17 mouse cellular contexts compared by ENCODE assay signal in genomic region chr10:71381471-71382033, GRCm38 (mm10). TPM values are rescaled to one million over a fixed set of nuclear protein-coding genes. Genes with fewer than 3 reads are reported as not detected.
DNase-seq lines count a peak whose midpoint lies in the region; ATAC-seq and TF ChIP-seq lines count a peak whose summit lies in the region.
"Had no signal": no experiment of that assay in that cellular context is flagged by ENCODE, and none has a peak within 500 bp of the region (broad histone marks: within the 10 kb centered on the region; RNA-seq: fewer than 3 reads in every experiment).

No protein-coding gene starts in this region.

- H3K4me1 ChIP-seq in ES-E14 (ENCODE audit: control insufficient read depth in 2 of 2, insufficient read depth in 2 of 2, low read length in 2 of 2, poor library complexity in 1 of 2) = no peaks in the 10 kb centered on the region; a peak in 1 of 4 replicates
- H3K4me1 ChIP-seq in kidney, embryonic 14.5 days (ENCODE audit: control insufficient read depth, insufficient read depth, low read length) = peaks cover 29% of the 10 kb centered on the region
- H3K4me1 ChIP-seq: liver, embryonic 15.5 days; midbrain, embryonic 12.5 days; neural tube, embryonic 13.5 days had no signal

- H3K9me3 ChIP-seq in ES-E14 (ENCODE audit: control insufficient read depth, insufficient read depth, low read depth, low read length) = no peaks in the 10 kb centered on the region
- H3K9me3 ChIP-seq in kidney, embryonic 14.5 days (ENCODE audit: control insufficient read depth, low read length) = no peaks in the 10 kb centered on the region
- H3K9me3 ChIP-seq: liver, embryonic 15.5 days; midbrain, embryonic 12.5 days; neural tube, embryonic 13.5 days had no signal

- ATAC-seq in kidney, embryonic 14.5 days (ENCODE audit: low FRiP score, low TSS enrichment) = 0 out of 2 replicates have a peak, but pooled peaks have one; percentile 40
- ATAC-seq: lung, postnatal 0 days had no signal

- 0 out of 2 replicates have a peak overlapping the region, but pooled peaks have one; percentile 29 for H3K27ac ChIP-seq in ES-E14 (ENCODE audit: insufficient read depth, low read depth, low read length, poor library complexity, severe bottlenecking)
- H3K27ac ChIP-seq in kidney, embryonic 14.5 days (ENCODE audit: low read depth, low read length) = 0 out of 2 replicates have a peak overlapping the region, but pooled peaks have one; percentile 67
- H3K27ac ChIP-seq: liver, embryonic 15.5 days; midbrain, embryonic 12.5 days; neural tube, embryonic 13.5 days had no signal

- H3K4me3 ChIP-seq in ES-E14 (ENCODE audit: insufficient read depth in 1 of 2, low read depth in 1 of 2, low read length in 2 of 2, poor library complexity in 1 of 2, severe bottlenecking in 1 of 2) = peak overlapping the region; percentile 12 to 21; a peak in 3 of 4 replicates
- H3K4me3 ChIP-seq in kidney, embryonic 14.5 days (ENCODE audit: low read length) = no peak overlapping the region
- H3K4me3 ChIP-seq: liver, embryonic 15.5 days; midbrain, embryonic 12.5 days; neural tube, embryonic 13.5 days had no signal

- no peak overlapping the region for H3K4me2 ChIP-seq in kidney, embryonic 14.5 days (replicated peaks; ENCODE audit: low read depth, low read length)
- H3K4me2 ChIP-seq: liver, embryonic 15.5 days; midbrain, embryonic 12.5 days; neural tube, embryonic 13.5 days had no signal

- no peaks in the 10 kb centered on the region for H3K27me3 ChIP-seq in kidney, embryonic 14.5 days (ENCODE audit: control insufficient read depth, insufficient read depth, low read length)
- H3K27me3 ChIP-seq: liver, embryonic 15.5 days; midbrain, embryonic 12.5 days; neural tube, embryonic 13.5 days had no signal

- in situ Hi-C loops in ES-E14 (cut with MboI; ENCODE audit: low sequenced_read_pairs in 2 of 2, unreplicated experiment in 2 of 2) = no loop called here

- peaks cover 30% of the 10 kb centered on the region for H3K36me3 ChIP-seq in ES-E14 (ENCODE audit: control insufficient read depth, insufficient read depth, low read length, poor library complexity, severe bottlenecking)
- H3K36me3 ChIP-seq in kidney, embryonic 14.5 days (ENCODE audit: control insufficient read depth, insufficient read depth, low read length) = peaks cover 13% of the 10 kb centered on the region; the same call in 1 of the 2 replicates

- no peak overlapping the region for H3K9ac ChIP-seq in ES-E14 (ENCODE audit: insufficient read depth, low read depth, low read length, poor library complexity, severe bottlenecking)
- H3K9ac ChIP-seq in kidney, embryonic 14.5 days (ENCODE audit: low read depth, low read length) = no peak overlapping the region
- H3K9ac ChIP-seq: liver, embryonic 15.5 days; midbrain, embryonic 12.5 days; neural tube, embryonic 13.5 days had no signal

- 77% methylated on average over 29 of the region's 29 CpGs for WGBS in kidney, embryonic 14.5 days

- DNase-seq in kidney, adult 11 months = peak; percentile 31
- no peak for DNase-seq in kidney, postnatal 10 days
- no peak for DNase-seq in ES-E14 (ENCODE audit: low read depth, low spot score)
- peak; percentile 44 for DNase-seq in testis, postnatal 10 days (ENCODE audit: low spot score)
- DNase-seq in right cerebral cortex, adult 18-20 months = no peak
- DNase-seq in frontal cortex, adult 2 months (ENCODE audit: extremely low spot score in 1 of 2, low spot score in 1 of 2) = no peak
- DNase-seq: adrenal gland, postnatal 36 days; cerebellum, adult 11-12 months; cerebellum, postnatal 25 days; gastrocnemius, postnatal 36 days; spleen, adult 18-20 months; thymus, adult 2 months had no signal

TF ChIP-seq in ES-E14, 5 proteins besides CTCF, POLR2A, EP300 and RAD21:
- no peak for TF ChIP-seq MAFK (IDR thresholded peaks at IDR 0.05; ENCODE audit: insufficient read depth, low read depth, low read length)
- no peak for TF ChIP-seq ZC3H11A (IDR thresholded peaks at IDR 0.05; ENCODE audit: borderline replicate concordance, low read depth, low read length)
- no peak for TF ChIP-seq CHD2 (IDR thresholded peaks at IDR 0.05; ENCODE audit: low read depth, low read length)
- TF ChIP-seq ZNF384 (IDR thresholded peaks at IDR 0.05; ENCODE audit: low read depth, low read length) = no peak
- no peak for TF ChIP-seq HCFC1 (IDR thresholded peaks at IDR 0.05; ENCODE audit: borderline replicate concordance, insufficient read depth, low read length)
TF ChIP-seq in ES-E14: peak in this region for 0.

RNA-seq across cellular contexts. Expression of gene Ipmk, which starts 34.0 kb away (rescaled TPM):
- 41.9 and 44.8 TPM in 2 replicates for total RNA-seq in ES-E14 (2012; rRNA removed)
- polyA plus RNA-seq in kidney, embryonic 14.5 days (2014; fragmentation: Nextera tagmentation; extraction: Ambion mirVana) = 10.5 and 22.0 TPM in 2 replicates
- polyA plus RNA-seq in frontal cortex, adult 2 months (2012; rRNA removed) = 16.3 and 18.5 TPM in 2 replicates

RNA-seq across cellular contexts. Expression of gene Cisd1, which starts 36.8 kb away (rescaled TPM):
- 158 and 281 TPM in 2 replicates for total RNA-seq in ES-E14 (2012; rRNA removed)
- 111 and 130 TPM in 2 replicates for polyA plus RNA-seq in kidney, embryonic 14.5 days (2014; fragmentation: Nextera tagmentation; extraction: Ambion mirVana)
- polyA plus RNA-seq in frontal cortex, adult 2 months (2012; rRNA removed) = 167 and 178 TPM in 2 replicates

Comparison
In these comparisons a context has a peak if more than half of its experiments do, and no peak if none do; other contexts are left out.
1. DNase-seq: peak in kidney, adult 11 months (single experiment) and testis, postnatal 10 days (single experiment); none in kidney, postnatal 10 days (single experiment), ES-E14 (single experiment), right cerebral cortex, adult 18-20 months (single experiment) and frontal cortex, adult 2 months (0 of 2).